Mouse (Mus musculus) liver, adult 2 months (tissue): ENCODE measurements around the gene 4932411N23Rik. TPM values are rescaled to one million over a fixed set of nuclear protein-coding genes. Genes with fewer than 3 reads are reported as not detected.
"Not testable (repeated sequence)": the region's sequence is repeated elsewhere in the genome, so short reads cannot be mapped to it uniquely, and the experiment has no call there.

Source experiments
- DNase-seq: peaks from one replicate; pipeline ENCODE4 v3.0.0-alpha.2; 2011; ENCODE audit warnings: low read depth, low spot score; ENCODE audit errors: extremely low read depth
- H3K27ac ChIP-seq: fragments of 200-500 bp; replicated peaks from 2 replicates; pipeline ENCODE4 v1.5.1; 2012; ENCODE audit warnings: low read depth, mild to moderate bottlenecking, control low read depth, inconsistent platforms, low read length; ENCODE audit not compliant: insufficient read depth
- H3K27me3 ChIP-seq: fragments of 200-500 bp; 2 replicates; pipeline ENCODE4 v1.6.1; 2012; ENCODE audit warnings: mild to moderate bottlenecking, moderate library complexity, low read length, inconsistent platforms; ENCODE audit not compliant: control insufficient read depth, insufficient read depth
- H3K36me3 ChIP-seq: fragments of 200-500 bp; 2 replicates; pipeline ENCODE4 v1.6.1; 2012; ENCODE audit warnings: low read length, inconsistent platforms; ENCODE audit not compliant: control insufficient read depth, insufficient read depth
- H3K4me1 ChIP-seq: fragments of 200-500 bp; 2 replicates; pipeline ENCODE4 v1.6.1; 2011; ENCODE audit warnings: low read length; ENCODE audit not compliant: control insufficient read depth, insufficient read depth
- H3K4me3 ChIP-seq: fragments of 200-500 bp; 2 replicates; pipeline ENCODE4 v1.5.1; 2011; ENCODE audit warnings: low read depth, mild to moderate bottlenecking, control low read depth, low read length, moderate library complexity; ENCODE audit not compliant: insufficient read depth
- H3K79me2 ChIP-seq: fragments of 200-500 bp; 2 replicates; pipeline ENCODE4 v1.6.1; 2012; ENCODE audit warnings: inconsistent platforms, mild to moderate bottlenecking, low read length, moderate library complexity; ENCODE audit not compliant: control insufficient read depth, insufficient read depth
- H3K9ac ChIP-seq: fragments of 200-500 bp; 2 replicates; pipeline ENCODE4 v1.6.1; 2012; ENCODE audit warnings: low read depth, mild to moderate bottlenecking, control low read depth, inconsistent platforms, low read length
- CTCF ChIP-seq: fragments of 200-500 bp; IDR thresholded peaks from 2 replicates; pipeline ENCODE4 v1.5.1; 2011; ENCODE audit warnings: low read depth, low read length, control low read depth
- POLR2A ChIP-seq: fragments of 200-500 bp; IDR thresholded peaks from 2 replicates; pipeline ENCODE4 v1.6.1; 2011; ENCODE audit warnings: low read length, control low read depth; ENCODE audit not compliant: insufficient read depth; ENCODE audit errors: extremely low read depth
- WGBS: fragments of 180-500 bp; shearing (Covaris S2); methylation state at CpG from one replicate; pipeline ENCODE4 v1.1.7; 2018; 5-methylcytosine and 5-hydroxymethylcytosine counted together
- polyA plus RNA-seq: library from polyadenylated mRNA; depleted of rRNA; stranded (reverse); fragments of >200 nt; gene quantifications from 2 replicates; pipeline ENCODE4 v1.2.3, GENCODE M21; 2012; rRNA removed
- total RNA-seq: library from RNA; depleted of rRNA; stranded (reverse); fragments of >200 nt; gene quantifications from 2 replicates; pipeline ENCODE4 v1.2.3, GENCODE M21; 2014; rRNA removed

The 4932411N23Rik gene
- not detected in 2 replicates for total RNA-seq
- not detected in 2 replicates for polyA plus RNA-seq

GRCm38 (mm10) chrX:126815768-126816167 is at the start of gene 4932411N23Rik:
Gene 4932411N23Rik (minus strand): TSS chrX:126815868.
- no peaks in the 10 kb centered on the region for H3K4me1 ChIP-seq
- TF ChIP-seq CTCF (no peak), POLR2A (no peak)
- no peak for DNase-seq
- no peak within 1 kb of the TSS for H3K4me3 ChIP-seq
- no peaks in the 10 kb centered on the region for H3K36me3 ChIP-seq
- H3K79me2 ChIP-seq = no peaks in the 10 kb centered on the region
- H3K27me3 ChIP-seq = no peaks in the 10 kb centered on the region
- no peak within 1 kb of the TSS for H3K27ac ChIP-seq
- H3K9ac ChIP-seq = no peak within 1 kb of the TSS

- Histone ChIP-seq H3K4me3 (no peak overlapping the region), H3K36me3 (no peaks in the 10 kb centered on the region), H3K27me3 (no peaks in the 10 kb centered on the region), H3K4me1 (no peaks in the 10 kb centered on the region), H3K9ac (no peak overlapping the region), H3K79me2 (no peaks in the 10 kb centered on the region), H3K27ac (no peak overlapping the region)
- no peak for DNase-seq
- WGBS = 83% methylated on average over 5 of the region's 5 CpGs
- TF ChIP-seq CTCF (no peak), POLR2A (no peak)
Measured at GRCm38 (mm10) chrX:126779895-126780294, 35.8 kb downstream of the 4932411N23Rik start.

GRCm38 (mm10) chrX:126777643-126778042 is 38.0 kb downstream of the 4932411N23Rik start:
- H3K4me1 ChIP-seq, H3K27me3 ChIP-seq, H3K36me3 ChIP-seq, DNase-seq, H3K27ac ChIP-seq, H3K4me3 ChIP-seq, H3K79me2 ChIP-seq, H3K9ac ChIP-seq: not testable (repeated sequence)
- WGBS = 77% methylated on average over 5 of the region's 6 CpGs

- WGBS = 77% methylated on average over 5 of the region's 5 CpGs
- not testable (repeated sequence) for H3K9ac ChIP-seq, DNase-seq, H3K27ac ChIP-seq, H3K4me1 ChIP-seq, H3K36me3 ChIP-seq, H3K27me3 ChIP-seq, H3K79me2 ChIP-seq, H3K4me3 ChIP-seq
Measured at GRCm38 (mm10) chrX:126774846-126775245, 40.8 kb downstream of the 4932411N23Rik start.

GRCm38 (mm10) chrX:126773511-126773910 is 42.2 kb downstream of the 4932411N23Rik start:
- H3K36me3 ChIP-seq, H3K9ac ChIP-seq, H3K27ac ChIP-seq, H3K4me3 ChIP-seq, H3K27me3 ChIP-seq, DNase-seq, H3K79me2 ChIP-seq, H3K4me1 ChIP-seq: not testable (repeated sequence)
- 71% methylated on average over 5 of the region's 6 CpGs for WGBS

Other genes with a start within 250 kb of the 4932411N23Rik start
- not detected in 2 replicates for gene Gm382, start 224.1 kb upstream of the 4932411N23Rik start, total RNA-seq
- not detected in 2 replicates for gene Gm382, start 224.1 kb upstream of the 4932411N23Rik start, polyA plus RNA-seq